Mouse (Mus musculus) neural tube, embryonic 11.5 days (tissue): ENCODE data around the gene Limch1. TPM values are rescaled to one million over a fixed set of nuclear protein-coding genes. Genes with fewer than 3 reads are reported as not detected.

Experiments used
- ATAC-seq: fragments of 200-750 bp; cut with Nextera tagmentation; 2 replicates; pipeline ENCODE4 v1.8.0; 2017; ENCODE audit warnings: moderate number of reproducible peaks, mild to moderate bottlenecking, moderate TSS enrichment, moderate library complexity; ENCODE audit not compliant: insufficient read depth, low FRiP score, low TSS enrichment
- DNase-seq: peaks from one replicate; pipeline ENCODE4 v3.0.0-alpha.2; 2015; ENCODE audit warnings: low spot score
- H3K27ac ChIP-seq: fragments of 300-500 bp; sonication (generic); 2 replicates; pipeline ENCODE4 v1.5.1; 2014; ENCODE audit warnings: low read depth, mild to moderate bottlenecking, low read length
- H3K27me3 ChIP-seq: fragments of 300-500 bp; sonication (generic); 2 replicates; pipeline ENCODE4 v1.6.1; 2014; ENCODE audit warnings: mild to moderate bottlenecking, low read length, mixed read lengths; ENCODE audit not compliant: control insufficient read depth, insufficient read depth
- H3K36me3 ChIP-seq: fragments of 300-500 bp; sonication (generic); 2 replicates; pipeline ENCODE4 v1.6.1; 2014; ENCODE audit warnings: mild to moderate bottlenecking, low read length, moderate library complexity, mixed read lengths; ENCODE audit not compliant: control insufficient read depth, insufficient read depth
- H3K4me1 ChIP-seq: fragments of 300-500 bp; sonication (generic); 2 replicates; pipeline ENCODE4 v1.6.1; 2014; ENCODE audit warnings: low read length, mixed read lengths; ENCODE audit not compliant: control insufficient read depth, insufficient read depth
- H3K4me2 ChIP-seq: fragments of 300-500 bp; sonication (generic); 2 replicates; pipeline ENCODE4 v1.6.1; 2014; ENCODE audit warnings: low read depth, mild to moderate bottlenecking, moderate library complexity
- H3K4me3 ChIP-seq: fragments of 300-500 bp; sonication (generic); 2 replicates; pipeline ENCODE4 v1.5.1; 2014; ENCODE audit warnings: low read depth, low read length
- H3K9ac ChIP-seq: fragments of 300-500 bp; sonication (generic); 2 replicates; pipeline ENCODE4 v1.6.1; 2014; ENCODE audit warnings: mild to moderate bottlenecking, low read length
- H3K9me3 ChIP-seq: fragments of 300-500 bp; sonication (generic); 2 replicates; pipeline ENCODE4 v1.6.1; 2016; ENCODE audit warnings: low read length; ENCODE audit not compliant: control insufficient read depth
- WGBS: fragments of 180-500 bp; shearing (Covaris S2); extraction: QIAGEN DNeasy Blood & Tissue Kit; methylation state at CpG from one replicate; pipeline ENCODE4 v1.1.7; 2014; 5-methylcytosine and 5-hydroxymethylcytosine counted together
- polyA plus RNA-seq: library from polyadenylated mRNA; unstranded; fragments of >200 nt; fragmentation: Nextera tagmentation; extraction: Ambion mirVana; gene quantifications from 2 replicates; pipeline ENCODE4 v1.2.1, GENCODE M21; 2014

Limch1 gene
- polyA plus RNA-seq, 1 experiment from 2014 or later: 83.7 TPM

DNA sequence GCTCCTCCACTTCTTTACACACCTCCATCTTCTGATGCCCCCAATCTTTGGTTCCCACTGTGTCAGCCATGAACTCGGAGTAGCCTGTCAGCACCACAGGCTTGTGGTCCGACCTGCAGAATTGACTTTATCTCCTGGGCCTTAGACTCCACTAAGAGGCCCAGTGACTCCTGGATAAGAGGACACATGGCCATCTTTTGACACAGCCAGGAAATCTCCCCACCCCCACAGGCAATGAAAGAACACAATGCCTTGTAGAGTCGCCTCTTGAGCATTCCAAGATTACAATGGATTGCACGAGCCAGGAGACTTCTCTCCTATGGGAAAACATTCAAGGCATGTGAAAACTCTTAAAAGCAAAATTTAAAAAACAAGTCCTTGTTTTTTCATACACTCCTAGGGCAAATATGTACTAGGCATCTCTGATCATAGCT is 30.1 kb upstream of the Limch1 start:
- Histone ChIP-seq H3K36me3 (no peaks in the 10 kb centered on the region), H3K27ac (no peak overlapping the region), H3K4me3 (no peak overlapping the region), H3K4me1 (peaks cover 2% of the 10 kb centered on the region; the same call in 1 of the 2 replicates), H3K9me3 (no peaks in the 10 kb centered on the region), H3K4me2 (no peak overlapping the region), H3K27me3 (no peaks in the 10 kb centered on the region), H3K9ac (no peak overlapping the region)
- no peak for DNase-seq
- no peak for ATAC-seq
- WGBS: 61% methylated on average over 4 of the region's 4 CpGs

- ATAC-seq (no peak), DNase-seq (no peak)
- no peaks in the 10 kb centered on the region for H3K9me3 ChIP-seq
- H3K4me2 ChIP-seq: no peak overlapping the region
- WGBS: 74% methylated on average over 4 of the region's 4 CpGs
- no peak overlapping the region for H3K4me3 ChIP-seq
- no peaks in the 10 kb centered on the region for H3K36me3 ChIP-seq
- no peak overlapping the region for H3K9ac ChIP-seq
- H3K4me1 ChIP-seq: no peaks in the 10 kb centered on the region
- H3K27me3 ChIP-seq: no peaks in the 10 kb centered on the region
- H3K27ac ChIP-seq: no peak overlapping the region
Measured at GRCm38 (mm10) chr5:66717931-66718330, 27.7 kb upstream of the Limch1 start.

- 60% methylated on average over 3 of the region's 3 CpGs for WGBS
- no peak overlapping the region for H3K4me3 ChIP-seq
- H3K4me1 ChIP-seq: 0 out of 2 replicates have a peak, but pooled peaks cover 3% of the 10 kb centered on the region
- H3K9ac ChIP-seq: no peak overlapping the region
- no peak overlapping the region for H3K4me2 ChIP-seq
- no peak for DNase-seq
- H3K27me3 ChIP-seq: no peaks in the 10 kb centered on the region
- no peaks in the 10 kb centered on the region for H3K9me3 ChIP-seq
- ATAC-seq: no peak
- H3K27ac ChIP-seq: no peak overlapping the region
- no peaks in the 10 kb centered on the region for H3K36me3 ChIP-seq
Measured at GRCm38 (mm10) chr5:66718413-66718812, 27.2 kb upstream of the Limch1 start.

GRCm38 (mm10) chr5:66718880-66719279 is 26.7 kb upstream of the Limch1 start:
- H3K4me2 ChIP-seq: no peak overlapping the region
- WGBS: 72% methylated on average over 7 of the region's 7 CpGs
- ATAC-seq (no peak), DNase-seq (no peak)
- no peak overlapping the region for H3K9ac ChIP-seq
- H3K27ac ChIP-seq: no peak overlapping the region
- no peaks in the 10 kb centered on the region for H3K36me3 ChIP-seq
- H3K9me3 ChIP-seq: no peaks in the 10 kb centered on the region
- no peak overlapping the region for H3K4me3 ChIP-seq
- H3K4me1 ChIP-seq: 0 out of 2 replicates have a peak, but pooled peaks cover 3% of the 10 kb centered on the region
- H3K27me3 ChIP-seq: no peaks in the 10 kb centered on the region

DNA sequence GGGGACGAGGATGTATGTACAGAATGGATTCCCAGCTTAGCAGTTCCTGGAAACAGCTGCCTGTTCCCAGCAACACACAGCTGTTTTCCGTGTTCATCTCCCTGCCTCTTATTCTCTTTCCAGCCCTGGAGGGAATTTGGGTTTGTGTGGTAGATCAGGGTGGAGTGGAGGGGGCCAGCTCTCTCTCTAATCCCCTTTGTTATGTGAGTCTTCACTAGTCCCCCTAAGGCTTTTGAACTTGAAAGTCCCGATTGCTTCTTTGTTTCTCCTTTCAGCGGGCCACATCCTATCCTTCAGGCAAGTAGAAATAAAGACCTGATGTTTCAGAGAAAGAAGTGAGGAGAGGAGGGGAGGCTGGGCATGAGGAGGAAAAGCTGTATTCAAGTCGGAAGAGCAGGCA is 24.7 kb upstream of the Limch1 start:
- no peak for DNase-seq
- ATAC-seq: no peak
- Histone ChIP-seq H3K9ac (no peak overlapping the region), H3K36me3 (no peaks in the 10 kb centered on the region), H3K4me2 (no peak overlapping the region), H3K27me3 (no peaks in the 10 kb centered on the region), H3K4me3 (no peak overlapping the region), H3K4me1 (0 out of 2 replicates have a peak, but pooled peaks cover 3% of the 10 kb centered on the region), H3K27ac (no peak overlapping the region), H3K9me3 (no peaks in the 10 kb centered on the region)
- 15% methylated on average over 5 of the region's 5 CpGs for WGBS

- Histone ChIP-seq H3K36me3 (no peaks in the 10 kb centered on the region), H3K9ac (no peak overlapping the region), H3K4me1 (0 out of 2 replicates have a peak, but pooled peaks cover 3% of the 10 kb centered on the region), H3K27me3 (no peaks in the 10 kb centered on the region), H3K9me3 (no peaks in the 10 kb centered on the region), H3K4me3 (no peak overlapping the region), H3K27ac (peak overlapping the region; percentile 42; the same call in 1 of the 2 replicates), H3K4me2 (no peak overlapping the region)
- ATAC-seq (no peak), DNase-seq (no peak)
- 73% methylated on average over 9 of the region's 9 CpGs for WGBS
Measured at GRCm38 (mm10) chr5:66722586-66722985, 23.0 kb upstream of the Limch1 start.

GRCm38 (mm10) chr5:66723037-66723436 is 22.6 kb upstream of the Limch1 start:
- WGBS: 67% methylated on average over 4 of the region's 4 CpGs
- H3K27ac ChIP-seq: peak overlapping the region; percentile 42; the same call in 1 of the 2 replicates
- H3K9ac ChIP-seq: no peak overlapping the region
- H3K36me3 ChIP-seq: no peaks in the 10 kb centered on the region
- H3K4me1 ChIP-seq: 0 out of 2 replicates have a peak, but pooled peaks cover 3% of the 10 kb centered on the region
- no peak overlapping the region for H3K4me2 ChIP-seq
- H3K4me3 ChIP-seq: no peak overlapping the region
- DNase-seq (no peak), ATAC-seq (no peak)
- no peaks in the 10 kb centered on the region for H3K27me3 ChIP-seq
- no peaks in the 10 kb centered on the region for H3K9me3 ChIP-seq

DNA sequence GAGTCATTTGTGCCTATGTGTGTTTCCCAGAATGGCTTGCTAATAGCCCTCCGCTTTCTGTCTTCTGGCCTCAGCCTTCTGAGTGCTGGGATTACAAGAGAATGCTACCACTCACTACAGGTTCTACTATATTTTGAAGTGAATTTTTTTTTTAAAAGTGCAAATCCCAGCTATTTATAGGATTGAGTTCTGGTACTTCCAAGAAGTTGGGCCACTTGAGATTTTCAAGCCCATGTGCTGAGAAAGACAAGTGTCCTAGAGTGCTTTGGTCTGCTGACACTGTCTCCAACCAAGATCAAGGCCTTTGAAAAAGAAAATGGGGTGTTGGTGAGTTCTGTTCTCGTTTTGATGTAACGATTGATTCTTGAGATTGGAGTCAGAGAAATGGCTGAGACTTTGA is 22.0 kb upstream of the Limch1 start:
- 93% methylated on average over 3 of the region's 3 CpGs for WGBS
- H3K4me1 ChIP-seq: 0 out of 2 replicates have a peak, but pooled peaks cover 3% of the 10 kb centered on the region
- H3K9me3 ChIP-seq: no peaks in the 10 kb centered on the region
- no peak overlapping the region for H3K4me3 ChIP-seq
- H3K36me3 ChIP-seq: no peaks in the 10 kb centered on the region
- H3K9ac ChIP-seq: no peak overlapping the region
- no peak overlapping the region for H3K4me2 ChIP-seq
- H3K27me3 ChIP-seq: no peaks in the 10 kb centered on the region
- H3K27ac ChIP-seq: peak overlapping the region; percentile 42; the same call in 1 of the 2 replicates
- ATAC-seq (no peak), DNase-seq (no peak)

DNA sequence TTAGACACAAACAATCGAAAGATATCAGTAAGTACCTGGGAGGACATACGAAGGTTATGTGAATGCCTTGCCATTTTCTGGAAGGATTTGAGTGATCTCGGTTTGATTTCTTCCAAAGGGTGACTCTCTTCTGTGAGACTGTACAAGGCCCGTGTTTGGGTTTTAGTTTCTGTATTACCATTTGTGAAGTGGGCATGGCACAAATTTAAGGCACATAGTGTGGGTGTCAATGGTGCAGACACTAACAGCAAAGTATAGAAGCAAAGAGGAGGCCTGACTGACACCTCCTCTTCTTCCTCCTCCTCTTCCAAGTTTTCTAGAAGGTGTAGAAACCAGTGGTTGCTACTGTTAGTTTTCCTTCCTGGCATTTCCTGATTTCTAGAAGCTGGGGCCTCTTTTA is 16.3 kb upstream of the Limch1 start:
- H3K27me3 ChIP-seq: no peaks in the 10 kb centered on the region
- no peak overlapping the region for H3K27ac ChIP-seq
- no peak overlapping the region for H3K4me2 ChIP-seq
- no peaks in the 10 kb centered on the region for H3K9me3 ChIP-seq
- no peak overlapping the region for H3K4me3 ChIP-seq
- no peak overlapping the region for H3K9ac ChIP-seq
- no peak for DNase-seq
- H3K36me3 ChIP-seq: no peaks in the 10 kb centered on the region
- WGBS: 93% methylated on average over 4 of the region's 4 CpGs
- H3K4me1 ChIP-seq: no peaks in the 10 kb centered on the region
- ATAC-seq: no peak
